Mouse (Mus musculus): ENCODE measurements around the gene Mroh8. TPM values are rescaled to one million over a fixed set of nuclear protein-coding genes. Genes with fewer than 3 reads are reported as not detected.

Gene Mroh8
- polyA plus RNA-seq, 1 experiment: 1.1 TPM

- H3K27ac ChIP-seq (ENCODE audit: control insufficient read depth, insufficient read depth, low read length): no peak overlapping the region
- peaks cover 2% of the 10 kb centered on the region for H3K4me1 ChIP-seq (replicated peaks; ENCODE audit: control insufficient read depth, insufficient read depth, low read length)
- H3K4me3 ChIP-seq (ENCODE audit: control insufficient read depth, insufficient read depth, low read length): no peak overlapping the region
- no peak for DNase-seq
- no peaks in the 10 kb centered on the region for H3K27me3 ChIP-seq (ENCODE audit: control insufficient read depth, insufficient read depth, low read length)
- 92% methylated on average over 4 of the region's 4 CpGs for WGBS
- TF ChIP-seq CTCF (IDR thresholded peaks at IDR 0.05; ENCODE audit: borderline replicate concordance, control insufficient read depth, extremely low read depth, insufficient read depth, low read length, poor library complexity): no peak
- TF ChIP-seq POLR2A (IDR thresholded peaks at IDR 0.05; ENCODE audit: control insufficient read depth, extremely low read depth, insufficient read depth, low read length, poor library complexity): no peak
- peaks cover 71% of the 10 kb centered on the region for H3K36me3 ChIP-seq (ENCODE audit: control insufficient read depth, insufficient read depth, low read length)
These were observed 92.1 kb downstream of the Mroh8 start for GRCm38 (mm10) chr2:157187223-157187622.

- H3K4me1 ChIP-seq (replicated peaks; ENCODE audit: control insufficient read depth, insufficient read depth, low read length): peaks cover 2% of the 10 kb centered on the region
- H3K27ac ChIP-seq (ENCODE audit: control insufficient read depth, insufficient read depth, low read length): no peak overlapping the region
- TF ChIP-seq POLR2A (IDR thresholded peaks at IDR 0.05; ENCODE audit: control insufficient read depth, extremely low read depth, insufficient read depth, low read length, poor library complexity): no peak
- no peak for TF ChIP-seq CTCF (IDR thresholded peaks at IDR 0.05; ENCODE audit: borderline replicate concordance, control insufficient read depth, extremely low read depth, insufficient read depth, low read length, poor library complexity)
- WGBS: 97% methylated on average over 5 of the region's 5 CpGs
- peaks cover 64% of the 10 kb centered on the region for H3K36me3 ChIP-seq (ENCODE audit: control insufficient read depth, insufficient read depth, low read length)
- no peak for DNase-seq
- H3K4me3 ChIP-seq (ENCODE audit: control insufficient read depth, insufficient read depth, low read length): no peak overlapping the region
- no peaks in the 10 kb centered on the region for H3K27me3 ChIP-seq (ENCODE audit: control insufficient read depth, insufficient read depth, low read length)
These were observed 92.8 kb downstream of the Mroh8 start for GRCm38 (mm10) chr2:157186504-157186903.

GRCm38 (mm10) chr2:157185022-157185660, 94.2 kb downstream of the Mroh8 start:
- H3K36me3 ChIP-seq (ENCODE audit: control insufficient read depth, insufficient read depth, low read length): peaks cover 55% of the 10 kb centered on the region
- WGBS: 93% methylated on average over 13 of the region's 13 CpGs

GRCm38 (mm10) chr2:157178167-157178566, 101.2 kb downstream of the Mroh8 start:
- 94% methylated on average over 6 of the region's 6 CpGs for WGBS
- no peak overlapping the region for H3K4me3 ChIP-seq (ENCODE audit: control insufficient read depth, insufficient read depth, low read length)
- DNase-seq: no peak
- H3K27me3 ChIP-seq (ENCODE audit: control insufficient read depth, insufficient read depth, low read length): no peaks in the 10 kb centered on the region
- no peak overlapping the region for H3K27ac ChIP-seq (ENCODE audit: control insufficient read depth, insufficient read depth, low read length)
- H3K36me3 ChIP-seq (ENCODE audit: control insufficient read depth, insufficient read depth, low read length): peaks cover 46% of the 10 kb centered on the region
- TF ChIP-seq POLR2A (IDR thresholded peaks at IDR 0.05; ENCODE audit: control insufficient read depth, extremely low read depth, insufficient read depth, low read length, poor library complexity) (no peak), CTCF (IDR thresholded peaks at IDR 0.05; ENCODE audit: borderline replicate concordance, control insufficient read depth, extremely low read depth, insufficient read depth, low read length, poor library complexity) (no peak)
- no peaks in the 10 kb centered on the region for H3K4me1 ChIP-seq (replicated peaks; ENCODE audit: control insufficient read depth, insufficient read depth, low read length)

More at GRCm38 (mm10) chr2:157185022-157185660, 94.2 kb downstream of the Mroh8 start:
- no peak for DNase-seq
- TF ChIP-seq CTCF (IDR thresholded peaks at IDR 0.05; ENCODE audit: borderline replicate concordance, control insufficient read depth, extremely low read depth, insufficient read depth, low read length, poor library complexity) (no peak), POLR2A (IDR thresholded peaks at IDR 0.05; ENCODE audit: control insufficient read depth, extremely low read depth, insufficient read depth, low read length, poor library complexity) (no peak)
- Histone ChIP-seq H3K27me3 (ENCODE audit: control insufficient read depth, insufficient read depth, low read length) (no peaks in the 10 kb centered on the region), H3K27ac (ENCODE audit: control insufficient read depth, insufficient read depth, low read length) (no peak overlapping the region), H3K4me3 (ENCODE audit: control insufficient read depth, insufficient read depth, low read length) (no peak overlapping the region), H3K4me1 (replicated peaks; ENCODE audit: control insufficient read depth, insufficient read depth, low read length) (no peaks in the 10 kb centered on the region)

GRCm38 (mm10) chr2:157176248-157176647, 103.1 kb downstream of the Mroh8 start:
- DNase-seq: no peak
- H3K4me1 ChIP-seq (replicated peaks; ENCODE audit: control insufficient read depth, insufficient read depth, low read length): no peaks in the 10 kb centered on the region
- no peaks in the 10 kb centered on the region for H3K27me3 ChIP-seq (ENCODE audit: control insufficient read depth, insufficient read depth, low read length)
- TF ChIP-seq CTCF (IDR thresholded peaks at IDR 0.05; ENCODE audit: borderline replicate concordance, control insufficient read depth, extremely low read depth, insufficient read depth, low read length, poor library complexity) (no peak), POLR2A (IDR thresholded peaks at IDR 0.05; ENCODE audit: control insufficient read depth, extremely low read depth, insufficient read depth, low read length, poor library complexity) (no peak)
- H3K27ac ChIP-seq (ENCODE audit: control insufficient read depth, insufficient read depth, low read length): no peak overlapping the region
- 97% methylated on average over 3 of the region's 3 CpGs for WGBS
- no peak overlapping the region for H3K4me3 ChIP-seq (ENCODE audit: control insufficient read depth, insufficient read depth, low read length)
- peaks cover 56% of the 10 kb centered on the region for H3K36me3 ChIP-seq (ENCODE audit: control insufficient read depth, insufficient read depth, low read length)

- H3K27ac ChIP-seq (ENCODE audit: control insufficient read depth, insufficient read depth, low read length): no peak overlapping the region
- peaks cover 46% of the 10 kb centered on the region for H3K36me3 ChIP-seq (ENCODE audit: control insufficient read depth, insufficient read depth, low read length)
- DNase-seq: no peak
- TF ChIP-seq POLR2A (IDR thresholded peaks at IDR 0.05; ENCODE audit: control insufficient read depth, extremely low read depth, insufficient read depth, low read length, poor library complexity): no peak
- no peak for TF ChIP-seq CTCF (IDR thresholded peaks at IDR 0.05; ENCODE audit: borderline replicate concordance, control insufficient read depth, extremely low read depth, insufficient read depth, low read length, poor library complexity)
- no peak overlapping the region for H3K4me3 ChIP-seq (ENCODE audit: control insufficient read depth, insufficient read depth, low read length)
- 94% methylated on average over 5 of the region's 5 CpGs for WGBS
- no peaks in the 10 kb centered on the region for H3K4me1 ChIP-seq (replicated peaks; ENCODE audit: control insufficient read depth, insufficient read depth, low read length)
- H3K27me3 ChIP-seq (ENCODE audit: control insufficient read depth, insufficient read depth, low read length): no peaks in the 10 kb centered on the region
These were observed 104.9 kb downstream of the Mroh8 start for GRCm38 (mm10) chr2:157174416-157174815.
